Mouse (Mus musculus) layer of hippocampus, postnatal 36 days (tissue): ENCODE measurements at regions not wholly inside any gene's neighbourhood (a gene's known extent, or its start where the extent isn't known, plus 50 kb on each side); places are given as distances from the start of the nearest gene placed in this dataset.

ENCODE experiments used
- DNase-seq, 2 experiments: peaks; one replicate each; pipeline ENCODE4 v3.0.0; 2022

- no peak for DNase-seq
These were observed 2914.2 kb upstream of the Gm6569 start for GRCm38 (mm10) chr15:70920138-70920537.

DNA sequence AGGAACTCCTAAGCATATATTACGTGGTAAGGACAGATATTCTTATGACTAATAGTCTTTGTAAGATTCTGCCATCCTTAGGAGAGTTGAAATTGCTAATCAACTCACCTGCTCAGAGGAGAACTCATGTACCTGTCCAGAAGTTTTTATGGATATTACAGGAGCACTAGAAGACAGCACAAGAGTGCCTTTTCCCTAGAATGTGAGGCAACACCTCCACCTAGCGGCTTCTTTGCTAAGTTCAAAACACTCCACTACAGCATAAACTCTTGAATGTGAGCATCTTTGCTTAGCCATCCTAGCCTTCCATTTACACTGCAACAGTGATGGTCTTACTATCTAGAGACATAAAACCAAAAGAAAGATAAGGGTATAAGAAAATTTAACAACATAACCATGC, 2913.5 kb upstream of the Gm6569 start:
- DNase-seq: peak; percentile 11 to 53
